Mouse (Mus musculus) left cerebral cortex, adult 18-20 months (tissue): ENCODE results near the gene Tmbim6. TPM values are rescaled to one million over a fixed set of nuclear protein-coding genes. Genes with fewer than 3 reads are reported as not detected.
"Not testable (repeated sequence)": the region's sequence is repeated elsewhere in the genome, so short reads cannot be mapped to it uniquely, and the experiment has no call there.

Experiments used
- DNase-seq, 2 experiments: peaks; one replicate each; pipeline ENCODE4 v3.0.0; 2021 to 2022; ENCODE audit warnings: low spot score in 2 of 2, mixed read lengths in 1 of 2
- total RNA-seq, 2 experiments: library from RNA; stranded (reverse); gene quantifications; 2 replicates each; pipeline ENCODE4 v1.2.3; 2021

The Tmbim6 gene
- total RNA-seq, 2 experiments from 2014 or later: 331 to 338 TPM

GRCm38 (mm10) chr15:99376240-99376639, 16.4 kb upstream of the Tmbim6 start:
- no peak for DNase-seq

DNA sequence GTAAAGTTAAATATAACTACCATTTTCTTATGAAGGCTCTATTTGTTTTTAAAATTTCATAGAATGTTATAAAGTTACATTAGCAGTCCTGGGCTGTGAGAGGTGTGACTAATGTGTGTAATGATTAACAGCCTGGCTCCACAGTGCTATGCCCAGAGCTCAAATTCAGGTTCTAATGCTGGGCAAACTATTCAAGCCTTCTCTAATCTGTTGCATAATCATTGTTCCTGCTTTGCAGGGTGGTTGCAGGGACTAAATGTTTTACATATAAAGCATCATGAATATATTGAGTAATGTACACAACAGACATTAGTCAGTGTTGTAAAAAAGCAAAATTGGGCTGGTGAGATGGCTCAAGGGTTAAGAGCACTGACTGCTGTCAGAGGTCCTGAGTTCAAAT, 9.8 kb upstream of the Tmbim6 start:
- DNase-seq: no peak

DNA sequence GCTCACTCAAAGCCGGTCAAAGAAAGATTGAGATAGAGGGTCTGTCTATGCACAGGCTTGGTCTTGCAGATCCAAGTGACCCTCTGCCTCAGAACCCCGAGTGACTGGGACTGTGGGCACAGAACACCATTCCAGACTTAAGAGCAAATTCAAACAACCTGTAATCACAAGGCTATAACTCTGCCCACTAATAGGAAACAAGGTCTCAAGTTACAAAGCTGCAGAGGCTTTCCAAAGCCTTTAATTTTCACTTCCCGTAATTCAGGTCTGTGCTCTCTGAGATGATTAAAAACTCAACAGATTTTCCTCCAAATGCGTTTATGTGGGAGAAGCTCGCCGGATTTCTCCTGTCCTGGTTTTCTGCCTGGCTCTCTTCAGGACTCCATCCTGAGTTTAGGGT, 8.6 kb upstream of the Tmbim6 start:
- no peak for DNase-seq

DNA sequence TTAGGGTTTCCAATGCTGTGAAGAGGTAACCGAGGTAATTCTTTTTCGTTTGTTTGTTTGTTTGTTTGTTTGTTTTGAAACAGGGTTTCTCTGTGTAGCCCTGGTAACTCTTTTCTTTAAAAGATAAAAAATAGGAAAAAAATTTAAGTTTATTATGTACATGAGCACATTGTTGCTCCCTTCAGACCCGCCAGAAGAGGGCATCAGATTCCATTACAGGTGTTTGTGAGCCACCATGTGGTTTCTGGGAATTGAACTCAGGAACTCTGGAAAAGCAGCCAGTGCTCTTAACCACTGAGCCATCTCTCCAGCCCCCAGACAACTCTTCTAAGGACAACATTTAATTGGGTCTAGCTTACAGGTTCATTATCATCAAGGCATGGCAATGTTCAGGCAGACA, 6.6 kb upstream of the Tmbim6 start:
- DNase-seq: not testable (repeated sequence)

DNA sequence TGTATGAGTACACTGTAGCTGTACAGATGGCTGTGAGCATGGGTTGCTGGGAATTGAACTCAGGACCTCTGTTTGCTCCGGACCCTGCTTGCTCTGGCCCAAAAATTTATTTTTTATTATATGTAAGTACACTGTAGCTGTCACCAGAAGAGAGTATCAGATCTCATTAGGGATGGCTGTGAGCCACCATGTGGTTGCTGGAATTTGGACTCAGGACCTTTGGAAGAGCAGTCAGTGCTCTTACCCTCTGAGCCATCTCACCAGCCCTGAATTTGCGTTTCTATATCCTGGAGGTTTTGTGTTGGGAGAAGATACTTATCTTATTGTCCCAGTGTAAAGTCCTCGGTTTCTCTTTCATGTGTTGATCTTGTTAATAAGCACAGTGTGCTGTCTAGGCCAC, 5.9 kb upstream of the Tmbim6 start:
- DNase-seq: no peak

- no peak for DNase-seq
These were observed 4.7 kb upstream of the Tmbim6 start for GRCm38 (mm10) chr15:99387976-99388375.

GRCm38 (mm10) chr15:99390472-99391401, 1.9 kb upstream of the Tmbim6 start:
- no peak for DNase-seq

GRCm38 (mm10) chr15:99391975-99392374, 707 bp upstream of the Tmbim6 start:
- DNase-seq: no peak

- DNase-seq: no peak
These were observed 937 bp downstream of the Tmbim6 start for GRCm38 (mm10) chr15:99393386-99394252.

DNA sequence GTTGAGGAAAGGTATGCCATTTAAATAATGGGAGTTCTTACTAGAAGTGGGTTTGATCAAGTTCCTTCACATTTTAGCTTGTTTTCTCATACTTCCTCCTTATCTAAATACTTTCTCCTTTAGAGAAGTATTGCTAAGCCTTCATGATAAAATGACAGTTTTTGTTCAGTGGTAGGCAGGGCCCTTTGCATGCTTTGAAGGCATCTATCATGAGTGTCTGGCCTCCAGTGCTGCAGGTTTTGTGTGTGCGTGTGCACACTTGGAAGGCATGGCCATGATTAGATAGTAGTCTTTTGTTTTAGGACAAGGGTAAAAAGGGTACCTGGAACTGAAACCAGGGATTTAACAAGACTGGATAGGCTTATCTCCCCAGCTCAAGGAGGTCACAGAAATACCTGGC, 3.8 kb downstream of the Tmbim6 start:
- DNase-seq: no peak

DNA sequence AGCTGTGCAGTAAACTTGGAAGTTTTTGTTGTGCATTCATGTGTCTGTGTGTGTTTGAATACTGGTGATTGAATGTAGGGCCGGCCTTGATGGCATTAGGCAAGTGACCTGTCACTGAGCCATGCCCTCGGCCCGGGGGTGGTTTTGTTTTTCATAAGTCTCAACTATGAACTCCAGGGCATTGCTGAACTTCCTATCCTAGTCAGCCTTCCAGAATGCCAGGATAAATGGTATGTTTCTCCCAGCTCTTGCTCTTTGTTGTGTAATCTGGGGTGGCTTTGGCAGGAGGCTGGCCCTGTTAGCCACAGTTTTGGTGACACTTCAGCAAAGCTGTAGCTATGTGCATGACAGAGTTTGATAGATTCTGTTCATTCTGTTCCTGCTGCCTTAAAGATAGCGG, 4.2 kb downstream of the Tmbim6 start:
- DNase-seq: no peak

DNA sequence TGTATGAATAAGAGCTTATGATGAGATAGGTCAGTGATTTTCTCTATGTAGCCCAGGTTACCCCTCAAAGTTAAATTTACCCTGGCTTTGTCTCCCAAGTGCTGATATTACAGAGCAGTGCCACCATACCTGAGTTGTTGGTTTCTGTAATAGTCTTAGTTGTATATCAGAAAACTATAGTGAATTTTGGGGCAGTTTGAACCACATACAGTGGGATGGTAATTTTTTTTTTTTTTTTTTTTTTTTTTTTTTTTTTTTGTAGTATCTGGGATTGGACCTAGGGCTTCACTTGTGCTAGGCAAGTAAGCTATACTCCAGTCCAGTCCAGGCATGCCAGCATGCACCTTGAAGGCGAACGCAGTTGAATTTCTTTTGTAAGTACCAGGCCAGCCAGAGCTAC, 4.9 kb downstream of the Tmbim6 start:
- no peak for DNase-seq

- DNase-seq: no peak
These were observed 7.0 kb downstream of the Tmbim6 start for GRCm38 (mm10) chr15:99399503-99400245.

DNA sequence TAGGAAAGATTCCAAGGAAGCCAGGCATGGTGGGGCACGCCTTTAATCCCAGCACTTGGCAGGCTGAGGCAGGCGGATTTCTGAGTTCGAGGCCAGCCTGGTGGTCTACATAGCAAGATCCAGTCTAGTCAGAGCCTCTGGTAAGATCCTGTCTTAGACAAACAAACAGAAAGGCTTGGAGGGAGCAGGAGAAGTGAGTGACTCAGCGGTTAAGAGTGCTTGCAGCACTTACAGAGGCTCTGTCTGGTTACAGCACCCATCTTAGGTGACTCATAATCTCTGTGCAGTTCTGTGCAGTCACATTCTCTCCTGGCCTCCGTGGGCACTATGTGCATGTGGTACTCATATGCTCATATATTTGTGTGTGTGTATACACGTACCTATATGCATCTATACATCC, 7.9 kb downstream of the Tmbim6 start:
- DNase-seq: no peak

GRCm38 (mm10) chr15:99403159-99403889, 10.6 kb downstream of the Tmbim6 start:
- DNase-seq: no peak

GRCm38 (mm10) chr15:99405150-99405549, 12.5 kb downstream of the Tmbim6 start:
- DNase-seq: no peak

DNA sequence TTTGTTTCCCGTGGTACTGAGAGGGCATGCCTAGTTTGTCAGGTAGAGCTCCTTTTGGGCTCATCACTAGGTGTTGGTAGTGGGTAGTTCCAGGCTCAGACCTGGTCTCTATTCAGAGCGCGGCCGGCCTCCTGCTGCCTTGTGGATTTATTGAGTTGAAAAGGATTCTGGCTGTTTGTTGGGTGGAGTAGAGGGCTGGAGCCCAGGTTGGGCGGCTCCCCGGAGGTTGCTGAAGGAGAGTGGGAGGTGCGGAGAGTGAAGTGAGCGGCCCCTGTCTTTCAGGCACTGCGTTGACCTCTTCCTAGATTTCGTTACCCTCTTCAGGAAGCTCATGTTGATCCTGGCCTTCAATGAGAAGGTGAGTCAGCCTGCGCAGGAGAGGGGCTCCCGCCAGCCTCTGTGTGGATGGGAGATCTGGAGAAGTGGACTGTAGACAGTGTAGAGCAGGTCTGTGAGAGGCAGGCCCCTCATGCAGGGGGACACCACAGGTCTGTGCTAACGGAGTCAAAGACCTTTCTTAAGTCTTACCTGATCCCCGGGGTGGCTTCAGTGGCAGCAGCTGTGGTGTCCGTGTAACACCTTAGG, 14.4 kb downstream of the Tmbim6 start:
- no peak for DNase-seq

DNA sequence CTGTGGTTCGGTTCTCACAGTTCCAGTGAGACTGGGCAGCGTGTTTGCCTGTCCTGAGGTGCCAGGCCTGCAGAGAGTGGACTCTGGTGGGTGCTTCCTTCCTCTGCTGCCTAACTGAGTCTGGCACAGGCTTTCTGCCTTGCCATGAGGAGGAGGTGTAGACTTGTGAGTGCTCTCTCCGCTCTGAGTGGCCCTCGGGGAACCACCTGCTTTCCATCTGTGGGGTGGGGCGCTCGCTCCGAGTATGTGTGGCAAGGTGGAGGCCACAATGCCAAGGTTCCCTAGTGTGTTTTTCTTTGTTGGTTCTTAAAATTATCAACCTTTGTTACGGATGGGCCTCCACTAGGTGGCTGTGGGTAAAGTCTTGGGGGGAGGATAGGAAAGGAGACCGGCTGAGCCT, 16.2 kb downstream of the Tmbim6 start:
- no peak for DNase-seq

- peak in 1 of 2 experiments; percentile 32 for DNase-seq
These were observed 19.1 kb downstream of the Tmbim6 start for GRCm38 (mm10) chr15:99411747-99412146.

DNA sequence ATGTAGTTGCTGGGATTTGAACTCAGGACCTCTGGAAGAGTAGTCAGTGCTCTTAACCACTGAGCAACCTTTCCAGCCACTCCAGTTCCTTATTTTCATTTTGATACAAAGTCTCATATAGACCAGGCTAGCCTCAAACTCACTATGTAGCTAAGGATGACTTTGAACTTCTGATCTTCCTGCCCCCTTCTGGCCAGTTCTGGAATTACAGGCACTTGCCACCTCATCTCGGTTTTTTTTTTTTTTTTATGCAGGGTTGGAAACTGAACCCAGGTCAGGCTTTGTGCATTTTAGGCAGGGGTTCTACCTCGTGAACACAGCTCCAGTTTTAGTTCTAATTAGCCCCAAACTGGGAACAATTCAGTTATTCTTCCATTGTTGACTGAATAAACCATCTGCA, 23.1 kb downstream of the Tmbim6 start:
- DNase-seq: peak in 1 of 2 experiments; percentile 56
